Mouse (Mus musculus) heart, adult 9 months (tissue): ENCODE measurements around the gene Atp1b2.

Experiments used
- DNase-seq, 2 experiments: peaks; one replicate each; pipeline ENCODE4 v3.0.0; 2022; ENCODE audit warnings: low spot score in 2 of 2

Gene Atp1b2

GRCm38 (mm10) chr11:69608525-69608924 is 2.8 kb upstream of the Atp1b2 start:
- DNase-seq, result no peak

- DNase-seq, result no peak
Measured at GRCm38 (mm10) chr11:69606832-69607231, 1.1 kb upstream of the Atp1b2 start.

GRCm38 (mm10) chr11:69606491-69606795 is 701 bp upstream of the Atp1b2 start:
- DNase-seq, result no peak

GRCm38 (mm10) chr11:69604795-69605664 is 712 bp downstream of the Atp1b2 start:
- peak in 1 of 2 experiments; percentile 27 for DNase-seq

- no peak for DNase-seq
Measured at GRCm38 (mm10) chr11:69604347-69604746, 1.4 kb downstream of the Atp1b2 start.

GRCm38 (mm10) chr11:69603516-69603915 is 2.2 kb downstream of the Atp1b2 start:
- DNase-seq, result peak; percentile 48 to 72

- DNase-seq, result no peak
Measured at GRCm38 (mm10) chr11:69601768-69602167, 4.0 kb downstream of the Atp1b2 start.

- peak in 1 of 2 experiments; percentile 61 for DNase-seq
Measured at GRCm38 (mm10) chr11:69600098-69600497, 5.6 kb downstream of the Atp1b2 start.

- no peak for DNase-seq
Measured at GRCm38 (mm10) chr11:69599436-69599835, 6.3 kb downstream of the Atp1b2 start.

- DNase-seq, result no peak
Measured at GRCm38 (mm10) chr11:69594853-69595252, 10.9 kb downstream of the Atp1b2 start.

- DNase-seq, result no peak
Measured at GRCm38 (mm10) chr11:69592799-69593198, 12.9 kb downstream of the Atp1b2 start.

- no peak for DNase-seq
Measured at GRCm38 (mm10) chr11:69591899-69592637, 13.7 kb downstream of the Atp1b2 start.

GRCm38 (mm10) chr11:69591424-69591823 is 14.3 kb downstream of the Atp1b2 start:
- no peak for DNase-seq

- DNase-seq, result no peak
Measured at GRCm38 (mm10) chr11:69590622-69591021, 15.1 kb downstream of the Atp1b2 start.

GRCm38 (mm10) chr11:69589207-69589834 is 16.4 kb downstream of the Atp1b2 start:
- no peak for DNase-seq

- DNase-seq, result no peak
Measured at GRCm38 (mm10) chr11:69585718-69586325, 19.9 kb downstream of the Atp1b2 start.

- DNase-seq, result no peak
Measured at GRCm38 (mm10) chr11:69584937-69585336, 20.8 kb downstream of the Atp1b2 start.

GRCm38 (mm10) chr11:69584008-69584407 is 21.7 kb downstream of the Atp1b2 start:
- DNase-seq, result no peak

GRCm38 (mm10) chr11:69582230-69582805 is 23.4 kb downstream of the Atp1b2 start:
- DNase-seq, result no peak

- DNase-seq, result no peak
Measured at GRCm38 (mm10) chr11:69581814-69582213, 23.9 kb downstream of the Atp1b2 start.

GRCm38 (mm10) chr11:69581147-69581688 is 24.5 kb downstream of the Atp1b2 start:
- DNase-seq, result peak; percentile 90 to 94
